In genomic region chr11:102962861-102963245, GRCm38 (mm10) we compare ENCODE assay signal across 14 mouse cellular contexts. TPM values are rescaled to one million over a fixed set of nuclear protein-coding genes. Genes with fewer than 3 reads are reported as not detected.
DNase-seq lines count a peak whose midpoint lies in the region; ATAC-seq and TF ChIP-seq lines count a peak whose summit lies in the region.
"Had no signal": no experiment of that assay in that cellular context is flagged by ENCODE, and none has a peak within 500 bp of the region (broad histone marks: within the 10 kb centered on the region; RNA-seq: fewer than 3 reads in every experiment).

No protein-coding gene starts in this region.

- no peak for DNase-seq in midbrain, embryonic 14.5 days
- DNase-seq in cerebellum, adult 9-10 months, result no peak
- no peak for DNase-seq in gastrocnemius, postnatal 4 days (ENCODE audit: low spot score in 2 of 2)
- no peak for DNase-seq in cerebellum, postnatal 25 days
- DNase-seq: cerebellum, postnatal 36 days; heart, postnatal 14 days; right cerebral cortex, postnatal 25 days; thymus, postnatal 25 days had no signal

- peaks cover 14% of the 10 kb centered on the region for H3K4me1 ChIP-seq in intestine, embryonic 15.5 days (replicated peaks)
- no peaks in the 10 kb centered on the region for H3K4me1 ChIP-seq in intestine, postnatal 0 days (replicated peaks; ENCODE audit: control insufficient read depth, insufficient read depth, low read length)
- H3K4me1 ChIP-seq in embryonic facial prominence, embryonic 13.5 days, result peaks cover 23% of the 10 kb centered on the region
- peaks cover 36% of the 10 kb centered on the region for H3K4me1 ChIP-seq in hindbrain, embryonic 13.5 days (replicated peaks)
- H3K4me1 ChIP-seq in midbrain, embryonic 14.5 days (ENCODE audit: control insufficient read depth, insufficient read depth, low read length), result peaks cover 20% of the 10 kb centered on the region

- H3K9ac ChIP-seq in intestine, embryonic 15.5 days, result no peak overlapping the region; the same call in 1 of the 2 replicates
- no peak overlapping the region for H3K9ac ChIP-seq in intestine, postnatal 0 days (ENCODE audit: low read depth, low read length)
- peak overlapping the region; percentile 54; the same call in 1 of the 2 replicates for H3K9ac ChIP-seq in embryonic facial prominence, embryonic 13.5 days
- H3K9ac ChIP-seq in hindbrain, embryonic 13.5 days, result no peak overlapping the region
- H3K9ac ChIP-seq in midbrain, embryonic 14.5 days (replicated peaks; ENCODE audit: low read length), result no peak overlapping the region
- H3K9ac ChIP-seq: liver, embryonic 14.5 days had no signal

- ATAC-seq in intestine, embryonic 15.5 days, result no peak
- ATAC-seq in intestine, postnatal 0 days, result no peak
- no peak for ATAC-seq in embryonic facial prominence, embryonic 13.5 days (ENCODE audit: insufficient number of reproducible peaks, insufficient read depth, low FRiP score, low TSS enrichment, low read depth)
- no peak for ATAC-seq in hindbrain, embryonic 13.5 days (ENCODE audit: low FRiP score)
- ATAC-seq in midbrain, embryonic 14.5 days (ENCODE audit: low FRiP score, low TSS enrichment), result no peak

- H3K27me3 ChIP-seq in intestine, embryonic 15.5 days (replicated peaks), result no peaks in the 10 kb centered on the region
- H3K27me3 ChIP-seq in intestine, postnatal 0 days (replicated peaks; ENCODE audit: control insufficient read depth, insufficient read depth, low read length), result peaks cover 6% of the 10 kb centered on the region
- H3K27me3 ChIP-seq in embryonic facial prominence, embryonic 13.5 days, result peaks cover 28% of the 10 kb centered on the region
- peaks cover 33% of the 10 kb centered on the region; the same call in 1 of the 2 replicates for H3K27me3 ChIP-seq in hindbrain, embryonic 13.5 days
- no peaks in the 10 kb centered on the region; the same call in 1 of the 2 replicates for H3K27me3 ChIP-seq in midbrain, embryonic 14.5 days (ENCODE audit: control insufficient read depth, insufficient read depth, low read length)

- no peak overlapping the region for H3K27ac ChIP-seq in intestine, embryonic 15.5 days
- no peak overlapping the region for H3K27ac ChIP-seq in intestine, postnatal 0 days (ENCODE audit: low read depth, low read length)
- H3K27ac ChIP-seq in embryonic facial prominence, embryonic 13.5 days, result no peak overlapping the region; the same call in 1 of the 2 replicates
- peak overlapping the region; percentile 91 for H3K27ac ChIP-seq in hindbrain, embryonic 13.5 days
- peak overlapping the region; percentile 69 for H3K27ac ChIP-seq in midbrain, embryonic 14.5 days (replicated peaks; ENCODE audit: low read depth, low read length)
- H3K27ac ChIP-seq: liver, embryonic 14.5 days had no signal

- no peak for TF ChIP-seq CTCF in intestine, postnatal 0 days (IDR thresholded peaks at IDR 0.05; ENCODE audit: low read depth)

- H3K4me3 ChIP-seq in intestine, embryonic 15.5 days (replicated peaks), result no peak overlapping the region
- H3K4me3 ChIP-seq in intestine, postnatal 0 days (ENCODE audit: low read depth, low read length), result no peak overlapping the region
- 0 out of 2 replicates have a peak overlapping the region, but pooled peaks have one; percentile 19 for H3K4me3 ChIP-seq in embryonic facial prominence, embryonic 13.5 days
- 0 out of 2 replicates have a peak overlapping the region, but pooled peaks have one; percentile 14 for H3K4me3 ChIP-seq in hindbrain, embryonic 13.5 days
- no peak overlapping the region for H3K4me3 ChIP-seq in midbrain, embryonic 14.5 days (replicated peaks; ENCODE audit: low read depth, low read length)

- WGBS in intestine, embryonic 15.5 days, result 45% methylated on average over 7 of the region's 7 CpGs
- 46% methylated on average over 7 of the region's 7 CpGs for WGBS in intestine, postnatal 0 days
- 29% methylated on average over 7 of the region's 7 CpGs for WGBS in embryonic facial prominence, embryonic 13.5 days
- 20% methylated on average over 7 of the region's 7 CpGs for WGBS in hindbrain, embryonic 13.5 days
- WGBS in midbrain, embryonic 14.5 days, result 18% methylated on average over 7 of the region's 7 CpGs

- H3K9me3 ChIP-seq in intestine, embryonic 15.5 days, result no peaks in the 10 kb centered on the region
- H3K9me3 ChIP-seq in intestine, postnatal 0 days (ENCODE audit: control insufficient read depth), result no peaks in the 10 kb centered on the region
- H3K9me3 ChIP-seq in embryonic facial prominence, embryonic 13.5 days, result no peaks in the 10 kb centered on the region
- no peaks in the 10 kb centered on the region for H3K9me3 ChIP-seq in hindbrain, embryonic 13.5 days
- H3K9me3 ChIP-seq in midbrain, embryonic 14.5 days (ENCODE audit: control insufficient read depth, low read length), result no peaks in the 10 kb centered on the region

- H3K36me3 ChIP-seq in intestine, embryonic 15.5 days, result no peaks in the 10 kb centered on the region
- H3K36me3 ChIP-seq in intestine, postnatal 0 days (ENCODE audit: control insufficient read depth, insufficient read depth), result no peaks in the 10 kb centered on the region
- no peaks in the 10 kb centered on the region for H3K36me3 ChIP-seq in embryonic facial prominence, embryonic 13.5 days
- H3K36me3 ChIP-seq in hindbrain, embryonic 13.5 days, result no peaks in the 10 kb centered on the region
- H3K36me3 ChIP-seq in midbrain, embryonic 14.5 days (ENCODE audit: control insufficient read depth, insufficient read depth, low read length), result no peaks in the 10 kb centered on the region

- H3K4me2 ChIP-seq in intestine, embryonic 15.5 days (replicated peaks), result peak overlapping the region; percentile 30
- H3K4me2 ChIP-seq in intestine, postnatal 0 days (replicated peaks; ENCODE audit: low read depth), result no peak overlapping the region
- H3K4me2 ChIP-seq in embryonic facial prominence, embryonic 13.5 days, result peak overlapping the region; percentile 48
- H3K4me2 ChIP-seq in hindbrain, embryonic 13.5 days, result peak overlapping the region; percentile 46
- H3K4me2 ChIP-seq in midbrain, embryonic 14.5 days (ENCODE audit: low read length), result peak overlapping the region; percentile 48

RNA-seq across cellular contexts. Expression of gene C1ql1, which starts 16.4 kb away (rescaled TPM):
- 4.2 and 4.4 TPM in 2 replicates for polyA plus RNA-seq in intestine, embryonic 15.5 days (2015; fragmentation: Nextera tagmentation; extraction: Ambion mirVana)
- 0.85 and 1.1 TPM in 2 replicates for polyA plus RNA-seq in intestine, postnatal 0 days (2015; fragmentation: Nextera tagmentation; extraction: Ambion mirVana)
- 3.4 TPM in 2 replicates for polyA plus RNA-seq in embryonic facial prominence, embryonic 13.5 days (2015; fragmentation: Nextera tagmentation; extraction: Ambion mirVana)
- 5.2 and 5.7 TPM in 2 replicates for polyA plus RNA-seq in hindbrain, embryonic 13.5 days (2015; fragmentation: Nextera tagmentation; extraction: Ambion mirVana)
- polyA plus RNA-seq in midbrain, embryonic 14.5 days (2014; fragmentation: Nextera tagmentation; extraction: Ambion mirVana), result 14.3 and 18.8 TPM in 2 replicates
- total RNA-seq in gastrocnemius, postnatal 4 days (2021), result 1 to 10 TPM; 1.3 to 1.5 TPM

RNA-seq across cellular contexts. Expression of gene Kif18b, which starts 37.9 kb away (rescaled TPM):
- polyA plus RNA-seq in intestine, embryonic 15.5 days (2015; fragmentation: Nextera tagmentation; extraction: Ambion mirVana), result 8.7 and 8.9 TPM in 2 replicates
- polyA plus RNA-seq in intestine, postnatal 0 days (2015; fragmentation: Nextera tagmentation; extraction: Ambion mirVana), result 0.88 and 1.1 TPM in 2 replicates
- polyA plus RNA-seq in embryonic facial prominence, embryonic 13.5 days (2015; fragmentation: Nextera tagmentation; extraction: Ambion mirVana), result 11.0 and 12.8 TPM in 2 replicates
- polyA plus RNA-seq in hindbrain, embryonic 13.5 days (2015; fragmentation: Nextera tagmentation; extraction: Ambion mirVana), result 2.4 and 2.6 TPM in 2 replicates
- polyA plus RNA-seq in midbrain, embryonic 14.5 days (2014; fragmentation: Nextera tagmentation; extraction: Ambion mirVana), result 1.9 TPM in 2 replicates
- total RNA-seq in gastrocnemius, postnatal 4 days (2021), result 10 to 100 TPM in 1 of 2 experiments, 1 to 10 TPM in 1; 9.5 to 10.5 TPM
- total RNA-seq: layer of hippocampus, adult 18-20 months had no signal

Comparison
In these comparisons a context has a peak if more than half of its experiments do, and no peak if none do; other contexts are left out.
1. H3K27ac ChIP-seq: peak in hindbrain, embryonic 13.5 days (single experiment) and midbrain, embryonic 14.5 days (single experiment); none in intestine, embryonic 15.5 days (single experiment), intestine, postnatal 0 days (single experiment) and embryonic facial prominence, embryonic 13.5 days (single experiment).
2. H3K4me3 ChIP-seq: peak in embryonic facial prominence, embryonic 13.5 days (single experiment) and hindbrain, embryonic 13.5 days (single experiment); none in intestine, embryonic 15.5 days (single experiment), intestine, postnatal 0 days (single experiment) and midbrain, embryonic 14.5 days (single experiment).